Mouse (Mus musculus) midbrain, embryonic 10.5 days (tissue): ENCODE data around the gene Mrpl12. TPM values are rescaled to one million over a fixed set of nuclear protein-coding genes. Genes with fewer than 3 reads are reported as not detected.

ENCODE experiments used
- DNase-seq: peaks from one replicate; pipeline ENCODE4 v3.0.0-alpha.2; 2017; ENCODE audit warnings: low spot score
- H3K27ac ChIP-seq: fragments of 300-500 bp; sonication (generic); replicated peaks from 2 replicates; pipeline ENCODE4 v1.5.1; 2016; ENCODE audit warnings: mild to moderate bottlenecking
- H3K27me3 ChIP-seq: fragments of 300-500 bp; sonication (generic); 2 replicates; pipeline ENCODE4 v1.6.1; 2016; ENCODE audit warnings: low read depth, mild to moderate bottlenecking; ENCODE audit not compliant: poor library complexity, severe bottlenecking
- H3K36me3 ChIP-seq: fragments of 300-500 bp; sonication (generic); 2 replicates; pipeline ENCODE4 v1.6.1; 2016; ENCODE audit warnings: mild to moderate bottlenecking, moderate library complexity
- H3K4me1 ChIP-seq: fragments of 300-500 bp; sonication (generic); 2 replicates; pipeline ENCODE4 v1.6.1; 2016
- H3K4me3 ChIP-seq: fragments of 300-500 bp; sonication (generic); 2 replicates; pipeline ENCODE4 v1.5.1; 2016; ENCODE audit warnings: mild to moderate bottlenecking, moderate library complexity
- H3K9me3 ChIP-seq: fragments of 300-500 bp; sonication (generic); replicated peaks from 2 replicates; pipeline ENCODE4 v1.6.1; 2016; ENCODE audit warnings: mild to moderate bottlenecking
- WGBS: fragments of 180-500 bp; shearing (Covaris S2); methylation state at CpG from one replicate; pipeline ENCODE4 v1.1.7; 2016; 5-methylcytosine and 5-hydroxymethylcytosine counted together
- polyA plus RNA-seq: library from polyadenylated mRNA; unstranded; fragments of >200 nt; fragmentation: Nextera tagmentation; extraction: Ambion mirVana; gene quantifications from 2 replicates; pipeline ENCODE4 v1.2.1, GENCODE M21; 2016

Gene Mrpl12
- polyA plus RNA-seq, 1 experiment from 2014 or later, result 194 TPM

DNA sequence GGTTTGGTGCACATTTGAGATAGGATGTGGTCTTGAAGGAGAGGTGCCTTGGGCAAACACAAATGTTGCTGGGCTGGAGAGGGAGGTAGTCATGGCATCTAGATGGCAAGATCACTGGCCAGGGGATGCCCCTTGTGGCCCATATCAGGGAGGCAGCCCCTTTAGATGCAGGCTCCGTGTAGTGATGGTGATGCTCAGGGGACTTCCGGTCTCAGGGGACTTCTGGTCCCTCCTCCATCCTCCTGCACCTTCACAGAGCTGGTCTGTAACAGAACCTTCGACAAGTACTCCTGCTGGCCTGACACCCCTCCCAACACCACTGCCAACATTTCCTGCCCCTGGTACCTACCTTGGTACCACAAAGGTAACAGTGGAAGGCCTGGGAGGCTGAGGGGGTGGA is 51.4 kb downstream of the Mrpl12 start:
- WGBS, result 84% methylated on average over 3 of the region's 3 CpGs
- H3K27me3 ChIP-seq, result peaks cover 40% of the 10 kb centered on the region

DNA sequence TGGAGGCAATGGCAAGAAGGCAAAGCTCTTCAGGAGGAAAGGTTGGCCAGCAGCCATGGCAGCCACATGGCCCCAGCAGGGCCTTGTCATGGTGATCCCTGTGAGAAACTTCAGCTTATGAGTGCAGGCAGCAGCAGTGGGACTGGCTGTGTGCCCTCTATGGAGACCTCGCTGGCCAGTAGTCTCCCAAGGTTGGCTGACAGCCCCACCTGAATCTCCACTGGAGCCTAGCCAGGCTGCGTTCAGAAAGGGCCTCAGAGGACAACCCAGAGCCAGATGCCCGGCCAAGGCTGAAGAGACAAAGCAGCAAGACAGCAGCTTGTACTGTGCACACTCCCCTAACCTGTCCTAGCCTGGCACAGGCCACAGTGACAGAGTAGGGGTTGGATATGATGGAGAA is 54.1 kb downstream of the Mrpl12 start:
- H3K27me3 ChIP-seq, result peaks cover 13% of the 10 kb centered on the region
- 81% methylated on average over 3 of the region's 3 CpGs for WGBS
- H3K4me3 ChIP-seq, result no peak overlapping the region
- H3K27ac ChIP-seq, result peak overlapping the region; percentile 79; the same call in 1 of the 2 replicates
- no peaks in the 10 kb centered on the region for H3K9me3 ChIP-seq
- peaks cover 27% of the 10 kb centered on the region for H3K4me1 ChIP-seq
- no peak for DNase-seq
- peaks cover 18% of the 10 kb centered on the region for H3K36me3 ChIP-seq

More for the DNA sequence above, 51.4 kb downstream of the Mrpl12 start:
- DNase-seq, result no peak
- H3K36me3 ChIP-seq, result no peaks in the 10 kb centered on the region
- H3K4me3 ChIP-seq, result no peak overlapping the region
- no peaks in the 10 kb centered on the region for H3K9me3 ChIP-seq
- peaks cover 31% of the 10 kb centered on the region for H3K4me1 ChIP-seq
- no peak overlapping the region for H3K27ac ChIP-seq

Other genes with a start within 250 kb of the Mrpl12 start
- gene Actg1, start 136.1 kb upstream of the Mrpl12 start, polyA plus RNA-seq, result 2,836 and 2,964 TPM in 2 replicates
- 0.61 and 0.62 TPM in 2 replicates for gene Fscn2, start 123.1 kb upstream of the Mrpl12 start, polyA plus RNA-seq
- gene Faap100, start 105.8 kb upstream of the Mrpl12 start, polyA plus RNA-seq, result 34.5 and 41.8 TPM in 2 replicates
- 45.1 and 46.5 TPM in 2 replicates for gene Nploc4, start 46.9 kb upstream of the Mrpl12 start, polyA plus RNA-seq
- gene Tspan10, start 42.0 kb upstream of the Mrpl12 start, polyA plus RNA-seq, result 0.39 TPM in 1 of 2 replicates, not detected in the other
- 0.20 and 0.53 TPM in 2 replicates for gene Pde6g, start 31.1 kb upstream of the Mrpl12 start, polyA plus RNA-seq
- 9.0 and 11.8 TPM in 2 replicates for gene Oxld1, start 26.5 kb upstream of the Mrpl12 start, polyA plus RNA-seq
- gene Ccdc137, start 26.5 kb upstream of the Mrpl12 start, polyA plus RNA-seq, result 38.9 and 41.8 TPM in 2 replicates
- gene Arl16, start 17.0 kb upstream of the Mrpl12 start, polyA plus RNA-seq, result 61.8 and 64.0 TPM in 2 replicates
- gene Slc25a10, start 7.2 kb downstream of the Mrpl12 start, polyA plus RNA-seq, result 50.1 and 53.4 TPM in 2 replicates
- gene Gcgr, start 46.1 kb downstream of the Mrpl12 start, polyA plus RNA-seq, result 0.26 and 0.27 TPM in 2 replicates
- 226 and 238 TPM in 2 replicates for gene Mcrip1, start 65.1 kb downstream of the Mrpl12 start, polyA plus RNA-seq
- not detected in 2 replicates for gene Ppp1r27, start 66.5 kb downstream of the Mrpl12 start, polyA plus RNA-seq
- gene P4hb, start 88.6 kb downstream of the Mrpl12 start, polyA plus RNA-seq, result 534 and 562 TPM in 2 replicates
- 743 and 777 TPM in 2 replicates for gene Arhgdia, start 97.0 kb downstream of the Mrpl12 start, polyA plus RNA-seq
- gene Alyref, start 113.8 kb downstream of the Mrpl12 start, polyA plus RNA-seq, result 605 and 647 TPM in 2 replicates
- 216 and 231 TPM in 2 replicates for gene Anapc11, start 113.8 kb downstream of the Mrpl12 start, polyA plus RNA-seq
- gene Npb, start 123.9 kb downstream of the Mrpl12 start, polyA plus RNA-seq, result 0.65 and 0.66 TPM in 2 replicates
- 140 and 151 TPM in 2 replicates for gene Pcyt2, start 133.3 kb downstream of the Mrpl12 start, polyA plus RNA-seq
- 34.2 and 37.4 TPM in 2 replicates for gene Sirt7, start 140.6 kb downstream of the Mrpl12 start, polyA plus RNA-seq
- 19.8 and 23.0 TPM in 2 replicates for gene Mafg, start 149.0 kb downstream of the Mrpl12 start, polyA plus RNA-seq
- 37.6 and 43.4 TPM in 2 replicates for gene Pycr1, start 159.2 kb downstream of the Mrpl12 start, polyA plus RNA-seq
- gene Myadml2, start 163.5 kb downstream of the Mrpl12 start, polyA plus RNA-seq, result 0.15 TPM in 1 of 2 replicates, not detected in the other
- gene Notum, start 176.6 kb downstream of the Mrpl12 start, polyA plus RNA-seq, result 3.3 and 3.6 TPM in 2 replicates
- gene Aspscr1, start 188.4 kb downstream of the Mrpl12 start, polyA plus RNA-seq, result 150 and 161 TPM in 2 replicates
- gene Cenpx, start 229.1 kb downstream of the Mrpl12 start, polyA plus RNA-seq, result 132 and 133 TPM in 2 replicates
- gene Lrrc45, start 229.3 kb downstream of the Mrpl12 start, polyA plus RNA-seq, result 57.0 and 57.7 TPM in 2 replicates
- 32.4 and 41.9 TPM in 2 replicates for gene Rac3, start 236.9 kb downstream of the Mrpl12 start, polyA plus RNA-seq
- gene Dcxr, start 242.7 kb downstream of the Mrpl12 start, polyA plus RNA-seq, result 13.0 and 13.7 TPM in 2 replicates
- gene Cbr2, start 247.5 kb downstream of the Mrpl12 start, polyA plus RNA-seq, result 0.59 and 1.3 TPM in 2 replicates